Mouse (Mus musculus) lung, postnatal 36 days (tissue): ENCODE results near the gene Dydc2.

Source experiments
- DNase-seq: peaks from one replicate; pipeline ENCODE4 v3.0.0; 2022; ENCODE audit warnings: mixed read lengths

Gene Dydc2

GRCm38 (mm10) chr14:41069108-41069507 lies at the start of gene Dydc2:
TSS of gene Dydc2 (minus strand) at chr14:41069208.
- no peak for DNase-seq

GRCm38 (mm10) chr14:41116271-41116670 lies 47.3 kb upstream of the Dydc2 start:
- DNase-seq: no peak

- no peak for DNase-seq
These were observed 43.9 kb upstream of the Dydc2 start for GRCm38 (mm10) chr14:41112944-41113343.

GRCm38 (mm10) chr14:41111031-41111668 lies 42.1 kb upstream of the Dydc2 start:
- DNase-seq: no peak

- peak; percentile 70 for DNase-seq
These were observed 35.9 kb upstream of the Dydc2 start, which contains the start of gene Mat1a for GRCm38 (mm10) chr14:41104853-41105444. TSS of gene Mat1a (plus strand) at chr14:41105035.

GRCm38 (mm10) chr14:41102269-41102668 lies 33.3 kb upstream of the Dydc2 start:
- DNase-seq: no peak

- DNase-seq: no peak
These were observed 32.2 kb upstream of the Dydc2 start for GRCm38 (mm10) chr14:41101242-41101641.

GRCm38 (mm10) chr14:41100712-41101111 lies 31.7 kb upstream of the Dydc2 start:
- DNase-seq: peak; percentile 29

- no peak for DNase-seq
These were observed 29.7 kb upstream of the Dydc2 start for GRCm38 (mm10) chr14:41098726-41099125.

- no peak for DNase-seq
These were observed 27.4 kb upstream of the Dydc2 start for GRCm38 (mm10) chr14:41096296-41096860.

GRCm38 (mm10) chr14:41094114-41094513 lies 25.1 kb upstream of the Dydc2 start:
- peak; percentile 7 for DNase-seq

- peak; percentile 61 for DNase-seq
These were observed 21.8 kb upstream of the Dydc2 start for GRCm38 (mm10) chr14:41090777-41091176.

- DNase-seq: peak; percentile 29
These were observed 18.5 kb upstream of the Dydc2 start for GRCm38 (mm10) chr14:41087509-41087908.

GRCm38 (mm10) chr14:41082408-41082807 lies 13.4 kb upstream of the Dydc2 start:
- no peak for DNase-seq

GRCm38 (mm10) chr14:41072944-41073275 lies 3.9 kb upstream of the Dydc2 start:
- DNase-seq: no peak

- DNase-seq: peak; percentile 66
These were observed 3.4 kb upstream of the Dydc2 start, which contains the start of gene Dydc1 for GRCm38 (mm10) chr14:41072229-41072943. TSS of gene Dydc1 (plus strand) at chr14:41072911.

GRCm38 (mm10) chr14:41070343-41070742 lies 1.3 kb upstream of the Dydc2 start:
- DNase-seq: no peak

GRCm38 (mm10) chr14:41066416-41066815 lies 2.6 kb downstream of the Dydc2 start:
- DNase-seq: no peak

GRCm38 (mm10) chr14:41065168-41065567 lies 3.8 kb downstream of the Dydc2 start:
- DNase-seq: no peak

- DNase-seq: peak; percentile 33
These were observed 15.8 kb downstream of the Dydc2 start for GRCm38 (mm10) chr14:41053190-41053589.

GRCm38 (mm10) chr14:41052481-41052880 lies 16.5 kb downstream of the Dydc2 start:
- peak; percentile 19 for DNase-seq

GRCm38 (mm10) chr14:41050471-41050870 lies 18.5 kb downstream of the Dydc2 start:
- no peak for DNase-seq

GRCm38 (mm10) chr14:41047402-41047801 lies 21.6 kb downstream of the Dydc2 start:
- no peak for DNase-seq
